Mouse (Mus musculus) E14TG2a.4 (cell line): ENCODE data around the gene Saxo1.

ENCODE experiments used
- H3K27me3 ChIP-seq: 2 replicates; pipeline ENCODE4 v1.6.1; 2014; ENCODE audit warnings: low read length, control low read depth; ENCODE audit not compliant: insufficient read depth
- H3K36me3 ChIP-seq: 2 replicates; pipeline ENCODE4 v1.6.1; 2014; ENCODE audit warnings: low read length, control low read depth; ENCODE audit not compliant: insufficient read depth
- H3K4me1 ChIP-seq: replicated peaks from 2 replicates; pipeline ENCODE4 v1.6.1; 2014; ENCODE audit warnings: low read depth, low read length, control low read depth
- H3K4me3 ChIP-seq: replicated peaks from 2 replicates; pipeline ENCODE4 v1.5.1; 2014; ENCODE audit warnings: mild to moderate bottlenecking, low read length
- H3K9me3 ChIP-seq: 2 replicates; pipeline ENCODE4 v1.6.1; 2014; ENCODE audit warnings: low read length, control low read depth
- CTCF ChIP-seq: conservative IDR thresholded peaks from 2 replicates; pipeline ENCODE4 v1.5.1; 2014; ENCODE audit warnings: low read length
- NANOG ChIP-seq: IDR thresholded peaks from 2 replicates; pipeline ENCODE4 v1.6.1; 2014; ENCODE audit warnings: borderline replicate concordance, low read length, mixed read lengths
- POU5F1 ChIP-seq: IDR thresholded peaks from 2 replicates; pipeline ENCODE4 v1.6.1; 2014; ENCODE audit warnings: low read length, borderline replicate concordance

Saxo1 gene

GRCm38 (mm10) chr4:86519953-86520352 lies 38.2 kb downstream of the Saxo1 start:
- Histone ChIP-seq H3K9me3 (no peaks in the 10 kb centered on the region), H3K27me3 (no peaks in the 10 kb centered on the region), H3K36me3 (no peaks in the 10 kb centered on the region), H3K4me1 (no peaks in the 10 kb centered on the region), H3K4me3 (no peak overlapping the region)
- TF ChIP-seq NANOG (no peak), CTCF (no peak), POU5F1 (no peak)

DNA sequence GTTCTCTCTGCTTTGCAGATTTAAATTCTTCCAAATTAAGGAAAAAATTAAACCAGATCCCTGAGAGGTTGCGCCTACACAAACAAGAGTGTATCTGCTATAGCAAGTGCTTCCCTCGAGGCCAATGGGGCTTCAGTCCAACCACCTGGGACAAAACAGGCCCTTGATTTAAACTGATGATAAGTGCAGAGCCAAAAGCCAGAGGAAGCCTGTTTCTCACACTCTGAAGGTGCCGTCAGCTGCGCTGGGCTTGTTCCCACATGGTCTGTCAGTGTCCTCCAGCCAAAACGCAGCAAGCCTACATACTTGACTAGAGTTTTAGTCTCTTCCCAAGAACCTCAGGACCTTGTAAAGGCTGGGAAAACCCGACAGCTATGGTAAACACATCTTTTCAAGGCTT lies 53.5 kb downstream of the Saxo1 start:
- Histone ChIP-seq H3K4me3 (no peak overlapping the region), H3K36me3 (no peaks in the 10 kb centered on the region), H3K4me1 (no peaks in the 10 kb centered on the region), H3K27me3 (no peaks in the 10 kb centered on the region), H3K9me3 (peaks cover 2% of the 10 kb centered on the region; the same call in 1 of the 2 replicates)
- TF ChIP-seq NANOG (no peak), CTCF (no peak), POU5F1 (no peak)

DNA sequence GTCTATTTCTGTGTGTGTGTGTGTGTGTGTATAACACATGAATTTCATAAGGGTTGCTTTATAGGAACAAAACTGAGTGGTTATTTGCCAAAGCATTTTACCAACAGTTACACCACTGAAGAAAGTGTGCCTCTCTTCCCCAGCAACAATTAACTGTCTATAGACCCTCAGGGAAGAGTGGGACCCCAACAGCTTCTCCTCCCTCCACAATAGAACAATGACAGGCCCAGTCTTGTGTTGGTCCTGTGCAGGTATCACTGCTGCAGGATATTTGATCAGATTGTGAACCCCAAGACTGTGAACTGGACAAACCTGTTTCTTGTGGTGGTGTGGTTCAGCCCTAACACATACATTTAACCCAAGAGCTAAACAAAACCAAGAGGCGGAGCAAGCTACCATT lies 58.6 kb downstream of the Saxo1 start:
- Histone ChIP-seq H3K4me3 (no peak overlapping the region), H3K36me3 (no peaks in the 10 kb centered on the region), H3K9me3 (peaks cover 4% of the 10 kb centered on the region; the same call in 1 of the 2 replicates), H3K4me1 (no peaks in the 10 kb centered on the region), H3K27me3 (no peaks in the 10 kb centered on the region)
- TF ChIP-seq CTCF (no peak), POU5F1 (no peak), NANOG (no peak)

GRCm38 (mm10) chr4:86498754-86499153 lies 59.4 kb downstream of the Saxo1 start:
- Histone ChIP-seq H3K27me3 (no peaks in the 10 kb centered on the region), H3K36me3 (no peaks in the 10 kb centered on the region), H3K4me3 (no peak overlapping the region), H3K9me3 (peaks cover 8% of the 10 kb centered on the region; the same call in 1 of the 2 replicates), H3K4me1 (no peaks in the 10 kb centered on the region)
- TF ChIP-seq NANOG = no peak
- TF ChIP-seq CTCF = no peak
- no peak for TF ChIP-seq POU5F1

DNA sequence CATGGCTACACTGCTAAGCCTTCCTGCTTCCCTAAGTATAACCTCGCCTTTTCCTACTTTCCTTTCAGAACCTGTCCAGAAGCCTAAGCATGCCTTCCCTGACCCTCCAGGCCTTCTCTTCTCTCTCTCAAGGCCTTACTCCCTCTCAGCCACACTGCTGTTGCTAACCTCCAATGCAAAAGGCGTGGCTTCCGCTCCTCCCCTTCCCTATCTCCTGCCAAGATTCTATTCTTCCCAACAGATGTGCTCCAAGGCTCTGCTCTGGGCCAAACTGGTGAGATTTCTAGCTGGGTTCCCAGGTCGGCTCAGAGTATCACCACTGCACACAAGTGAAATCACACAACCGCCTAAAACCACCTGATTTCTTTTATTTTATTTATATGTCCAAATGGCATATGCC lies 69.0 kb downstream of the Saxo1 start:
- no peaks in the 10 kb centered on the region for H3K36me3 ChIP-seq
- 0 out of 2 replicates have a peak, but pooled peaks cover 5% of the 10 kb centered on the region for H3K4me1 ChIP-seq
- H3K27me3 ChIP-seq = no peaks in the 10 kb centered on the region
- H3K9me3 ChIP-seq = peaks cover 2% of the 10 kb centered on the region; the same call in 1 of the 2 replicates
- H3K4me3 ChIP-seq = no peak overlapping the region
- TF ChIP-seq NANOG = no peak
- TF ChIP-seq CTCF = no peak
- TF ChIP-seq POU5F1 = no peak

GRCm38 (mm10) chr4:86486901-86487300 lies 71.2 kb downstream of the Saxo1 start:
- 0 out of 2 replicates have a peak, but pooled peaks cover 5% of the 10 kb centered on the region for H3K4me1 ChIP-seq
- H3K36me3 ChIP-seq = no peaks in the 10 kb centered on the region
- H3K9me3 ChIP-seq = no peaks in the 10 kb centered on the region
- no peaks in the 10 kb centered on the region for H3K27me3 ChIP-seq
- no peak overlapping the region for H3K4me3 ChIP-seq
- TF ChIP-seq POU5F1 = no peak
- no peak for TF ChIP-seq NANOG
- TF ChIP-seq CTCF = no peak

DNA sequence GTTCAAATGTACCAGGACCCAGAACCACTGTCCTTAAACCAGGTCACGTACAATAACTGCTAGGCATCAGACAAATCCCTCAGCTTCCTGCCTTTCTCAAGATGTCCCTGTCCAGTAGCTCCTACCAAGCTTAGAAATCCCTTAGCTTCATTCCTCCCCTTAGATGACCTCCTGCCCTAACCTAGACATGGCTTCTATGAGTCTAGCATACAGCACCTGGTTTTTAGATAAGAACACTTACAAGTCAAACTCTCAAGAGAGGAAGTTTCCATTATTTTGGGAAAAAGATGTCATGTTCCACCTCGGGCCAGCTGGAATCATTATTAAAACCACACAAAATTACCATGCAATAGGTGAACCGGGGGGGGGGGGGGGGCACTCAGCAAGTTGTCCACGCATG lies 71.6 kb downstream of the Saxo1 start:
- TF ChIP-seq NANOG (no peak), POU5F1 (no peak)
- Histone ChIP-seq H3K9me3 (no peaks in the 10 kb centered on the region), H3K27me3 (no peaks in the 10 kb centered on the region), H3K4me3 (no peak overlapping the region), H3K4me1 (0 out of 2 replicates have a peak, but pooled peaks cover 5% of the 10 kb centered on the region), H3K36me3 (no peaks in the 10 kb centered on the region)

GRCm38 (mm10) chr4:86485052-86485451 lies 73.1 kb downstream of the Saxo1 start:
- 0 out of 2 replicates have a peak, but pooled peaks cover 5% of the 10 kb centered on the region for H3K4me1 ChIP-seq
- no peaks in the 10 kb centered on the region for H3K36me3 ChIP-seq
- TF ChIP-seq CTCF (no peak), POU5F1 (no peak), NANOG (no peak)
- no peaks in the 10 kb centered on the region for H3K9me3 ChIP-seq
- H3K27me3 ChIP-seq = no peaks in the 10 kb centered on the region
- H3K4me3 ChIP-seq = no peak overlapping the region

DNA sequence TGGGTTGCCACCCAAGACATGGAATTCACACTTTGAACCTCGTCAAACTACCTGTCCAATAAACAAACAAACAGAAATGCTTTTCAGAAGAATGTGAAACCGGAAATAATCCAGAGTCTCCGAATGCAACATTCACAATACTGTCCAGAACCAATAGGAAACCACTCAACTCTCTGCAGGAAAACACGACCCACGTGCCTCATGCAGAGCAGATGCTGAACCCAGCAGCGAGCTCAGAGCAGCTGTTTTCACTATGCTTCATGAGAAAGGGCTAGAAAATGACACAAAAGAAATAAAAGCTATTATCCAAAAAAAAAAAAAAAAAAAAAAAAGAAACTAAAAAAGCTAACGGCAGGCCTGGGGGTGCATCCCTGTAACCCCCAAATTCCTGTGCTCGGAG lies 74.4 kb downstream of the Saxo1 start:
- no peak for TF ChIP-seq POU5F1
- no peak for TF ChIP-seq CTCF
- no peak for TF ChIP-seq NANOG
- no peaks in the 10 kb centered on the region for H3K9me3 ChIP-seq
- H3K4me3 ChIP-seq = no peak overlapping the region
- no peaks in the 10 kb centered on the region for H3K36me3 ChIP-seq
- no peaks in the 10 kb centered on the region for H3K27me3 ChIP-seq
- H3K4me1 ChIP-seq = no peaks in the 10 kb centered on the region
